Mouse (Mus musculus) forebrain, embryonic 15.5 days (tissue): Measurements from ENCODE around the gene Pycr1. TPM values are rescaled to one million over a fixed set of nuclear protein-coding genes. Genes with fewer than 3 reads are reported as not detected.

Experiments used
- ATAC-seq: fragments of 200-750 bp; cut with Nextera tagmentation; replicated peaks from 2 replicates; pipeline ENCODE4 v1.8.0; 2017; ENCODE audit warnings: mild to moderate bottlenecking, moderate TSS enrichment, moderate library complexity
- H3K27ac ChIP-seq: fragments of 300-500 bp; sonication (generic); replicated peaks from 2 replicates; pipeline ENCODE4 v1.5.1; 2015; ENCODE audit warnings: mild to moderate bottlenecking, inconsistent platforms
- H3K27me3 ChIP-seq: fragments of 300-500 bp; sonication (generic); 2 replicates; pipeline ENCODE4 v1.6.1; 2015; ENCODE audit warnings: inconsistent platforms
- H3K36me3 ChIP-seq: fragments of 300-500 bp; sonication (generic); 2 replicates; pipeline ENCODE4 v1.6.1; 2015; ENCODE audit warnings: mild to moderate bottlenecking, inconsistent platforms
- H3K4me1 ChIP-seq: fragments of 300-500 bp; sonication (generic); 2 replicates; pipeline ENCODE4 v1.6.1; 2015; ENCODE audit warnings: inconsistent platforms
- H3K4me2 ChIP-seq: fragments of 300-500 bp; sonication (generic); replicated peaks from 2 replicates; pipeline ENCODE4 v1.6.1; 2015; ENCODE audit warnings: mild to moderate bottlenecking, inconsistent platforms
- H3K4me3 ChIP-seq: fragments of 300-500 bp; sonication (generic); 2 replicates; pipeline ENCODE4 v1.5.1; 2015; ENCODE audit warnings: mild to moderate bottlenecking, inconsistent platforms
- H3K9ac ChIP-seq: fragments of 300-500 bp; sonication (generic); replicated peaks from 2 replicates; pipeline ENCODE4 v1.6.1; 2015; ENCODE audit warnings: mild to moderate bottlenecking, inconsistent platforms
- H3K9me3 ChIP-seq: fragments of 300-500 bp; sonication (generic); 2 replicates; pipeline ENCODE4 v1.6.1; 2016; ENCODE audit warnings: inconsistent platforms
- WGBS: fragments of 180-500 bp; shearing (Covaris S2); methylation state at CpG from one replicate; pipeline ENCODE4 v1.1.7; 2015; ENCODE audit warnings: mixed read lengths; 5-methylcytosine and 5-hydroxymethylcytosine counted together
- polyA plus RNA-seq: library from polyadenylated mRNA; unstranded; fragments of >200 nt; fragmentation: Nextera tagmentation; extraction: Ambion mirVana; gene quantifications from 2 replicates; pipeline ENCODE4 v1.2.1, GENCODE M21; 2015

Pycr1 gene
- polyA plus RNA-seq, 1 experiment from 2014 or later = 35.3 TPM

DNA sequence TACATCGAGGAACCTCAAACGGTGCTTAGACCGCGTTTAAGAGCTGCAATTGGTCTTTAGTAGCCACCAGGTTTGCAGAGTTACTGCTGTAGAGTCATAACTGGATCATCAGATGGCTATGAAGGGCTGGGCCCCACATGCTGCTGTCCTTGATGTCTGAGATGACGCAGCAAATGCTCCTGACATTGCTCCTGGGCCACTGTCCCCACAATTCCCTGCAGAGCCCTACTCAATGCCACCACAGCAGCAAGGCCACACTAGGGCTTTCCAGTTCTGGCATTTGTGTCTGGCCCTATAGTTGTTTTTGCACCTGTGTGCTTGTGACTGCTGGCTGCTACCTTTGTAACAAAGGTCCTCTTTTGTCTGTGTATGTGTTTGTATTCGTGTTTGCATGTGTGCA lies 20.8 kb downstream of the Pycr1 start:
- no peaks in the 10 kb centered on the region for H3K9me3 ChIP-seq
- H3K36me3 ChIP-seq = peaks cover 60% of the 10 kb centered on the region
- no peak for ATAC-seq
- 89% methylated on average over 6 of the region's 6 CpGs for WGBS
- H3K4me1 ChIP-seq = peaks cover 25% of the 10 kb centered on the region
- H3K4me2 ChIP-seq = no peak overlapping the region
- H3K27me3 ChIP-seq = no peaks in the 10 kb centered on the region
- H3K27ac ChIP-seq = no peak overlapping the region
- H3K9ac ChIP-seq = no peak overlapping the region
- no peak overlapping the region for H3K4me3 ChIP-seq

DNA sequence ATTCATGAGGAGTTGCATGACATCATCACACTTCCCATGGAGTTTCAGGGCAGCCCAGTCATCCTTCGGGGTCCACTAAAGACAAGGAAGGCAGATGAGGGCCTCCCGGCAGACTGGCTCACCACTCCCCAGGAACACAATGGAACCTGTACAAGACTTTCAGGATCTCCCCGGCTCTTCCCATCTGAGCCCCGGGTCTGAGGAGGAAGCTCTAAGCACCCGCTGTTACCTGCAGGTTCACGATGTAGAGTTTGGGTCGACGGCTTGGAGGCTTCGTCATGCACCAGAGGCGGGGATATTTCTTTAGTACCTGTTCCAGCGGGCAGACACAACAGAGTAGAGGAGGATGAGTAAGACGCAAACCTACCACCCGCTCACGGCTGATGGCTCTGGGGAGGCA lies 23.4 kb downstream of the Pycr1 start:
- peaks cover 48% of the 10 kb centered on the region for H3K36me3 ChIP-seq
- H3K9ac ChIP-seq = no peak overlapping the region
- no peaks in the 10 kb centered on the region for H3K27me3 ChIP-seq
- ATAC-seq = no peak
- no peak overlapping the region for H3K4me2 ChIP-seq
- 97% methylated on average over 14 of the region's 14 CpGs for WGBS
- H3K4me1 ChIP-seq = peaks cover 32% of the 10 kb centered on the region
- H3K27ac ChIP-seq = no peak overlapping the region
- H3K4me3 ChIP-seq = no peak overlapping the region
- H3K9me3 ChIP-seq = no peaks in the 10 kb centered on the region

DNA sequence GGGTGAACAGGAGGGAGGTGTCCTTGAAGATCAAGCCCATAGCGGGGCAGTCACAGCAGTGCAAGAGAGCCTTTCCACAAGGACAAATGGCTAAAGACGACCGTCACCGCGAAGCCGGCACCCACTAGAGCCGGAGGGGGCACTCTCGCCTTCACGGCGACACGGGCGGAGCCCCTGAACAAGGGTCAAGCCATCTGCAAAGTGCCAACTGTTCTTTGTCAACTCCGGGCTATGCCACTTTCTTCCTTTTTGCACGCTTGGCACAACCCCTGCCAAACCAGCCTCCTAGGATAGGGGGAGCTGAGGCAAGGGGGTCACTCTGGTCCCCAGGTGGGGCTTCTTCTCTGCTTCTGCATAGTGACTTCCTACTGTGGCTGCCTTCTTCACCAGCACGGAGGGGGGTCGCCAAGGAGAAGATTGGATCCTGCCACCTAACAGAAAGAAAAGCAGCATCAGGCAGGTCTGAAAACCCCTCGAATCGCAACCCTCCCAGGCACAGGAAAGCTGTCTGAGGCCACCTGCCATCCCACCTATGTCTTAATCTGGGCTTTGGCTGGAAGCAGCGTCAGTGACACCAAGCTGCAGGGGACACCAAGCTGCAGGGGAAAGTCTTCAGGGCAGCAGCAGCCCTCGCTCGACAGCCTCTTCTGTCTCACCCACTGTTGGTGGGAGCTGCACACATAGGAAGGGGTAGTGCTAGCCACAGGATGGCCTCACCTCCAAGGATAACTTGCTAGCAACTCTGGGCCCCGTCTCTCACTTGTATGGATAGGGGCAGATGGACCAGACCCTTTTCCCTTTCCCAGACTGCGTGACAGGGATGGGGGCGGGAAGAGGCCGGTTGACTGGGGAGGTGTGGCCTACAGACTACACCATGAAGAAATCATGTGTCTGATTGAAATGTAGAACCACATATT lies 24.7 kb downstream of the Pycr1 start:
- Histone ChIP-seq H3K9me3 (no peaks in the 10 kb centered on the region), H3K4me3 (peak overlapping the region; percentile 85; the same call in 1 of the 2 replicates), H3K9ac (no peak overlapping the region), H3K27ac (no peak overlapping the region), H3K27me3 (no peaks in the 10 kb centered on the region), H3K4me2 (no peak overlapping the region), H3K4me1 (peaks cover 24% of the 10 kb centered on the region), H3K36me3 (peaks cover 53% of the 10 kb centered on the region)
- 95% methylated on average over 25 of the region's 25 CpGs for WGBS
- ATAC-seq = no peak

DNA sequence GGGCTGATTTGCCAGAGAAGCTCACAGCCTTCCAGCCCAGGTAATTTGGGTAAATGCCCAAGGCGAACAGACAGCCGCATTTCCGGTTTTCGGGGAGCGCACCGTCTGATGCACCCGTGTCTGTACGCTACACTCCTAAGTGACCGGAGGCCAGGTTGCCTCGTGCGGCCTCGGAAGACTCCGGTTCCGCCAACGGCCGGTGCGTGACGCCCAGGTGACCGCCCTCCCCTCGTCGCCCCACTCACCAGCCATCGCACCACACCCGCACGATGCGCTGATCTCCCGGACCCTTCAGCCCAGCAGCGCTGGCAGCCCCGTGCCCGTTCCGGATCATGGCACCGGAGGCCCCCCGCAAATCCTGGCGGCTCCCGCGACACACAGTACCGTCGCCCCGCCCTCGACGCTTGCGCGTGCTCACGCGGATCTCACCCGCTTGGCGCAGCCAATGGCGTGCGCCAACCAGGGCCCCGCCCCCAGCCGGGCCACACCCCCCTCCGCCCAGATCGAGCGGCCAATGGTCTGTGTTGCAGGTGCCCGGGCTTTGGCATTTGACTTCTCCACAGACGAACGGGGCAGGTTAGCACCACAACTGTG lies 26.0 kb downstream of the Pycr1 start, which contains the start of gene Pcyt2:
Pcyt2 (minus strand) TSS at position 418 of the 594 bp plus-strand sequence.
- Histone ChIP-seq H3K9ac (peak within 1 kb of the TSS; percentile 86), H3K4me1 (peaks cover 17% of the 10 kb centered on the region), H3K9me3 (no peaks in the 10 kb centered on the region), H3K4me3 (peak within 1 kb of the TSS; percentile 85), H3K27ac (peak within 1 kb of the TSS; percentile 81), H3K27me3 (no peaks in the 10 kb centered on the region), H3K36me3 (peaks cover 46% of the 10 kb centered on the region), H3K4me2 (peak within 1 kb of the TSS; percentile 65)
- ATAC-seq = peak; percentile 93
- under 1% methylated on average over 56 of the region's 56 CpGs for WGBS

DNA sequence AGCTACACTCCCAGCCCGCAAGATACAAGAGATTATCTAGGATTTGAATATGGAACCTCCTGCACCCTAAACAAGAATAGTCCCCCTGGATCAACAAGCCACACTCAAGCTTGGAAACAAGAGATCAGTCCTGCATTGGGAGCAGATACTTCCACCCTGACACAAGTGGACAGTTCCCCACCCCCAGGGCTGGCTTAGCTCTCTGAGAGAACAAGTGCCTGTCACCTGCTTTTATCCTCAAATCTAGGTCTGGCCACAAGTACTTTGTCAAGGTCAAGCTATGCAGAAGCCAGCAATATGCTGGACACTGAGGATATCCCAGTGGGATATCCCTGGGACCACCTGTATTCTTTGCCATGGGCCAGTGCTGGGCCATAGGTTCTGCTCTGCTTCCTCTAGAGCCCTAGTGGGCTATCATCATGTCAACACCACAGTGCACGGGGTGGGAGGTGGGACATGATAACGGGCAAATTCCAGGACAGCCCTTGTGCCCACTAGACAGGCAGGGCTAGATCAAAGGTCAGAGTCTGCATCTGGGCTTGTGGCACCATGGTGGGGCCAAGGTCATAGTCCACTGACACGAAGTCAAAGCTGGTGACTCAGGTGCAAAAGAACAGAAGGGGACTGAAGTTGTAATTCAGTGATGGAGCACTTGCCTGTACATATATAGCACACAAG lies 26.8 kb downstream of the Pycr1 start:
- peaks cover 17% of the 10 kb centered on the region for H3K4me1 ChIP-seq
- peak overlapping the region; percentile 81 for H3K27ac ChIP-seq
- no peaks in the 10 kb centered on the region for H3K9me3 ChIP-seq
- peak overlapping the region; percentile 86 for H3K9ac ChIP-seq
- H3K36me3 ChIP-seq = peaks cover 46% of the 10 kb centered on the region
- WGBS = 54% methylated on average over 4 of the region's 4 CpGs
- H3K27me3 ChIP-seq = no peaks in the 10 kb centered on the region
- H3K4me2 ChIP-seq = peak overlapping the region; percentile 65
- no peak for ATAC-seq
- peak overlapping the region; percentile 85 for H3K4me3 ChIP-seq

DNA sequence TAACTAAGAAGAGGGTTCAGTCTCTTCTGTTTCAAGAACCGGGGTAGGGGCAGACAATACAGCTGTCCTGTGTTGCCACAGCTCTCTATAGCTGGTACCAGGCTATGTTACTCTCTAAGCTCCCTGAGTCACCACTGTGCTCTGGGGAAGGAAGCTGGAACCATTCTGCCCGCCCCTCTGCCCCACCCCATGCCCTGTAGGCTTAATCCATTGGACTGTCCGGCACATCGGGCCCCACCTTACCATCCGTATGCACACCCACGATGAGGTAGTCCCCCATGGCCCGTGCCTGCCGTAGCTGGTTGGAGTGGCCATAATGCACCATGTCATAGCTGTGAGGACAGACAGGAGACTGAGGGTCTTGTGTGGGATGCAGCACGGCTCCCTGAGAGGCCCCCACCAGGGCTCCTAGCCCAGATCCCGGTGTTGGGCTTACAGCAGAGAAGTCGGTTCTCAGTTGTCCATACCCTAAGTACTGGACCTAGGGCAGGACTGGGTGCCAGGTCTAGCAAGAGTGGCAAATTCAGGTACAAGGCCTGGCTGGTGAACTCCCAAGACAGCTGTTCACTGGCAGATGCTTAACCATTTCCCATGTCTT lies 27.9 kb downstream of the Pycr1 start:
- Histone ChIP-seq H3K36me3 (peaks cover 43% of the 10 kb centered on the region), H3K27me3 (no peaks in the 10 kb centered on the region), H3K4me1 (peaks cover 17% of the 10 kb centered on the region), H3K9me3 (no peaks in the 10 kb centered on the region), H3K4me2 (no peak overlapping the region), H3K4me3 (0 out of 2 replicates have a peak overlapping the region, but pooled peaks have one; percentile 85), H3K27ac (no peak overlapping the region), H3K9ac (no peak overlapping the region)
- 93% methylated on average over 11 of the region's 11 CpGs for WGBS
- no peak for ATAC-seq

DNA sequence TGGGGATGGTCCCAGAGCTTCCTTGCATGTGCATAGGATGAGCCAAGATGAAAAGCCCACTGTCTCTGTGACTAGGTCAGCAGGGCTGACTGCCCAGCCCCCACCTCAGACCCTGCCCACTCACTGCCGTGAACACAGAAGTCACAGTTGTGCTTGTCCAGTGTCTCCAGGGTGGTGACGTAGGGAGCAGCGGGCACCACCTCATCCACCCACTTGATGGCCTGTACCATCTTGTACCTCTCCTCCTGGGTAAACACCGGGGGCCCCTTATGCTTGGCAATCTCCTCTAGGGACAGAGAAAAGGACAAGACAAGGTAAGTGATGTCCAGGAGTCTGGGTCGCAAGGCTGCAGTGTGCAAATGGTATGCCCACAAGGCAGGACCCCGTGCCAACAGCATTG lies 28.4 kb downstream of the Pycr1 start:
- peaks cover 43% of the 10 kb centered on the region for H3K36me3 ChIP-seq
- 93% methylated on average over 6 of the region's 6 CpGs for WGBS
- H3K9ac ChIP-seq = no peak overlapping the region
- H3K27ac ChIP-seq = no peak overlapping the region
- H3K27me3 ChIP-seq = no peaks in the 10 kb centered on the region
- peaks cover 17% of the 10 kb centered on the region for H3K4me1 ChIP-seq
- H3K4me3 ChIP-seq = no peak overlapping the region
- no peak overlapping the region for H3K4me2 ChIP-seq
- no peaks in the 10 kb centered on the region for H3K9me3 ChIP-seq
- no peak for ATAC-seq

DNA sequence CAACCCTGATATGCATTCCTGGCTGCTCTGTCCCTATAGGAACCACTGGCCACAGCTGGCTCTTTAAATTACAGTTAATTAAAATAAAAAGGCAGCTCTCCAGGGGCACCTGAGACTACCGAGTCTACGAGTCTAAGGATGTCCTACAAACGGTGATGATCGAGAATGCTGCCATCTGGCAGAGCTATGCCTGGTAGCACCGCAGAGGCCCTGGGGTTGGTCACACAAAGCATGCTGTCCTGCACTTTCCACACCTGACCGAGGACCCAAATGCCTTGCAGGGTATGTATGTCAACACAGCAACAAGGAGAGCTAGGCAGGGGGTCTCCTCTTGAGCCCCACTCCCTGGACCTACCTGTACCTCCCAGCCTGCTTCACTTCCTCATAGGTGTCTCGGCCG lies 29.6 kb downstream of the Pycr1 start:
- peaks cover 38% of the 10 kb centered on the region for H3K36me3 ChIP-seq
- ATAC-seq = no peak
- no peak overlapping the region for H3K27ac ChIP-seq
- no peak overlapping the region for H3K9ac ChIP-seq
- no peak overlapping the region for H3K4me3 ChIP-seq
- 87% methylated on average over 8 of the region's 8 CpGs for WGBS
- H3K4me1 ChIP-seq = peaks cover 17% of the 10 kb centered on the region
- H3K4me2 ChIP-seq = no peak overlapping the region
- no peaks in the 10 kb centered on the region for H3K9me3 ChIP-seq
- 0 out of 2 replicates have a peak, but pooled peaks cover under 1% of the 10 kb centered on the region for H3K27me3 ChIP-seq

DNA sequence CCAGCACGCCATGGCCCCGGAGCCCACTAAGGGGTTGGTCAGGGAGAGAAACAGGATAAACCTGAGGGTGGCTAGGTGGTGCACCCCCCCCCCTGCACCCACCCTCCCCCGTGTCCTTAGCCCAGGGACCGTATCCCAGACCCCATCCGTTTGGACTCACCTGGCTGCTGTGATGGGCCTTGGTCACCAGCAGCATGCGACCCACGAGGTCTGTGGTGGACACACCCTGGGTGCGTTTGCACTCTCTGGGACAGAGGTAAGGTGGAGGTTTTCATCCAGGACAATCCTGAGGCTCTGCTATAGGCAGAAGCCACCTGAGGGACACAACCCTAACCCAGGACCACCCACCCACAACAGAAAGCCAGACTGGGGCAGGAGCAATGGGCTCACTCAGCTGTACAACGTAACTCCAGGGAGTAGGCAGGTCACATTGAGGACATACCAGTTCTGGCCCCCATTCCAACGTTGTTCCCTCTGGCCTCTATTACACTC lies 30.0 kb downstream of the Pycr1 start:
- H3K27me3 ChIP-seq = 0 out of 2 replicates have a peak, but pooled peaks cover 2% of the 10 kb centered on the region
- no peak for ATAC-seq
- no peak overlapping the region for H3K9ac ChIP-seq
- no peak overlapping the region for H3K4me2 ChIP-seq
- H3K4me3 ChIP-seq = no peak overlapping the region
- H3K27ac ChIP-seq = no peak overlapping the region
- H3K4me1 ChIP-seq = peaks cover 19% of the 10 kb centered on the region
- H3K9me3 ChIP-seq = no peaks in the 10 kb centered on the region
- WGBS = 92% methylated on average over 10 of the region's 10 CpGs
- peaks cover 34% of the 10 kb centered on the region for H3K36me3 ChIP-seq

DNA sequence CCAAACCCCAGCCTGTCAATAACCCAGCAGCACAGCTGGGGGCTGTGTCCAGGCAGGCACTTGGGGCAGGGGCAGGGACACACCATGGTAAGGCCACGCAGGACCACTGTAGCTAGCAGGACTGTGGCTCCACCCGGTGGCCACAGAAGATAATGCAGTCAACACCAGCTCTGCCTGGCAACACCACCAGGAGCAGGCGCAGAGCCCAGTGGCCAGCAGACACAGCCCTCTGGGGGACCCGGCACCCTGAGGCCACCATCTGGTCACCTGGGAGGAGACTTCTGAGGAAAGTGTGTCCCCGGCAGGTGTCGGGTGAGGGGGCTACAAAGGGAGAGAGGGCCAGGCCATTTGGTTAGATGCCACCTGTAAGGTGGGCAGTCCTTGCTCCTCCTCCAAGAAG lies 30.8 kb downstream of the Pycr1 start:
- Histone ChIP-seq H3K27me3 (0 out of 2 replicates have a peak, but pooled peaks cover 2% of the 10 kb centered on the region), H3K36me3 (peaks cover 30% of the 10 kb centered on the region), H3K9me3 (no peaks in the 10 kb centered on the region), H3K4me3 (no peak overlapping the region), H3K4me2 (no peak overlapping the region), H3K4me1 (peaks cover 22% of the 10 kb centered on the region), H3K27ac (no peak overlapping the region), H3K9ac (no peak overlapping the region)
- ATAC-seq = no peak
- WGBS = 51% methylated on average over 6 of the region's 6 CpGs

DNA sequence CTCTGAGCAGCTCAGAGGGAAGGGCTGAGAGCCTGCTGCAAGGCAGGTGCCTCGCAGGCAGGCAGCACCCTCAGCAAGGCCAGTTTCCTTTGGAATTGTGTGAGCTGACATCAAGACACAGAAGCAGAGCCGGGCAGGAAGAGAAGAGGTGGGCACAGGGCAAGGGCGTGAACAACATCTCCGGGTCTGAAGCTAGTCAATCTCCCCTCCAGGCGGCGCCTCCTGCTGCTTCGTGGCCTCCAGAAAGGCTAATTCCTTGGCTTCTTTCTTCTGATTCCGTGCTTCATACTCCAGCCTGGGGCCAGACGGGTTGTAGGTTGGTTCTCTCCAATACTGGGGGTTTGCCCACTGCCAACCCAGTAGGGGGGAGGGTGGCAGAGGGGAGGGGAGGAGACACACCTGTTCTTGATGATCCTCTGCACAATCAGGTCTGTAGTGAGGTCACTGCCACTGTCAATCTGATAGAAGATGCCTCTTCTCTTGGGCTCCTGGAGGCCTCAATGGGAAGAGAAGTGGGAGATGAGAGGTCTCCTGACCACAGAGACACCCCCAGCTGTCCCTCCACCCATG lies 33.0 kb downstream of the Pycr1 start:
- WGBS = 72% methylated on average over 9 of the region's 9 CpGs
- H3K36me3 ChIP-seq = peaks cover 45% of the 10 kb centered on the region

More for the DNA sequence above, 33.0 kb downstream of the Pycr1 start:
- peaks cover 8% of the 10 kb centered on the region for H3K4me1 ChIP-seq
- no peak overlapping the region for H3K4me3 ChIP-seq
- H3K27ac ChIP-seq = no peak overlapping the region
- H3K4me2 ChIP-seq = no peak overlapping the region
- H3K27me3 ChIP-seq = peaks cover 5% of the 10 kb centered on the region; the same call in 1 of the 2 replicates
- H3K9me3 ChIP-seq = no peaks in the 10 kb centered on the region
- H3K9ac ChIP-seq = no peak overlapping the region
- no peak for ATAC-seq
